Mouse (Mus musculus): ENCODE measurements at regions not wholly inside any gene's neighbourhood (a gene's known extent, or its start where the extent isn't known, plus 50 kb on each side); places are given as distances from the start of the nearest gene placed in this dataset.
"Not testable (repeated sequence)": the region's sequence is repeated elsewhere in the genome, so short reads cannot be mapped to it uniquely, and the experiment has no call there.

GRCm38 (mm10) chr2:17946047-17946446 lies 50.7 kb downstream of the H2al2a start:
- no peak for DNase-seq

DNA sequence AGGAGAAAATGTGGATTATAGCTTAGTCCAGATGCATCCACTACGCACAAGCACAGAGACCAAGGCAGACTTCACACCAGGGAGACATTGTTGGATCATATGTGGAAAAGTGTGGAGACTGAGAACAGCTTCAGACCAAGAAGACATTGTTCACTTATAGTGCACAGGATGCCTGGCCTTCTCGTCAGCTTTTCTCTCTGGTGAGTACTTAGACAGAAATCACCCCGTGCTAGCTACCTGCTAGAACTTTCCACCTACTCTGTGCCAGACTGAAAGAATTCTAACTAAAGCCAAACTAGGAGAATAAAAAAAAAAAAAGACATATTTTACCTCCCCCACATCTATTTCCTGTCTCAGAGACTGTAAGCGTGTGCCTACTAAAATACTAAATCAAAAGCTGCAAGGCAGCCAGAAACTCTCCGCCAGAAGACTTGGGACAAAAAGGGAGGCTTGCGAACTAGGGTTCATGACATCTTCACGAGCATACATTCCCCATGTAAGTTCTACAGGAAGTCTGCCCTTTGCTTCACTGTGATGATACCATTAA lies 51.3 kb downstream of the H2al2a start:
- DNase-seq = no peak

DNA sequence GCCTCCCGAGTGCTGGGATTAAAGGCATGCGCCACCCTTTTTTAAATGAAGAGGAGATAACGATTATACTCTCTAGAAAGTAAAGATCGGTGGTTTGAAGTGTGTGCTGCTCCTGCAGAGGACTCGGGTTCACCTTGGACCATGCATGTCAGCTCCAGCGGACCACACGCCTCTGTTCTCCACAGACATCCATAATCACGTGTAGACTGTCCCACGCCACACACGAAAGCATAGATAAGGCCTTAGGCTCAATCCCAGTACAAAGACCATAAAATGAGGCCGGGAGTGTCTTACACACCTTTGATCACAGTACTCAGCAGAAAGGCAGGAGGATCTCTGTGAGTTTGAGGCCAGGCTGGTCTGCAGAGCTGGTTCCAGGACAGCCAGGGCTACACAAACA lies 53.3 kb downstream of the H2al2a start:
- DNase-seq = no peak

- peak; percentile 14 for DNase-seq
These were observed 54.0 kb downstream of the H2al2a start for GRCm38 (mm10) chr2:17942528-17943387.

GRCm38 (mm10) chr2:17941921-17942320 lies 54.8 kb downstream of the H2al2a start:
- no peak for DNase-seq

- DNase-seq = not testable (repeated sequence)
These were observed 56.6 kb downstream of the H2al2a start for GRCm38 (mm10) chr2:17939857-17940848.

DNA sequence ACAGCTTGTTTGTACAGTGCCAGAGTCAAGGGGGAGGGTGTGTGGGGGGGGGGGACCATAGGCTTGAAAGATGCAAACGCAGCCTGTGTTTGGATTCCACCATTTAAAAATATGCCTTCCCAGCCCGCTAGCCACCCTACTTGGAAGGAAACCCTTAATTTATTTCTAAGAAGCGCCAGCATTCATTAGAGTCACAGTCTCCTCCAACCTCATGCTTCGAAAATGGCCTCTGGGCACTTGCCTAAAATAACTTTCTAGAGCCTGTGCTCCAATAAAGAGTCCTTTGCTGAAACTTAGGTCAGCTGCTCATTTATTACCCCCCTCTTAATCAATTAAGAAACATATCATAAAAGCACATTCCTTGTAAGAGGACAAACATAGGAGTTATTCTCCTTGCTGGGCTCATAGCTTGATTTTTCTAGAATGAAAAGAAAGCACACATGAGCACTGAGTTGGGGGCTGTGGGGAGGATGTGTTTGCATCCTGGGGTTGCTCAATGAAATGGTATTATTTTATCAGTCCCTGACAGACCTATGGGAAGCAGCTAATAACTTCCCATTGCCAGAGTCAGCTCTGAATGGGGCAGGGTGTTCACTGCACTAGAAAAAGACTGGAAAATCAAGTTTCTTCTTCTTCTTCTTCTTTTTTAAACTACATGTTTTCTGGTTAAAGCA lies 57.4 kb downstream of the H2al2a start:
- no peak for DNase-seq

GRCm38 (mm10) chr2:17936527-17937139 lies 60.1 kb downstream of the H2al2a start:
- DNase-seq = no peak

- no peak for DNase-seq
These were observed 60.8 kb downstream of the H2al2a start for GRCm38 (mm10) chr2:17935916-17936315.

DNA sequence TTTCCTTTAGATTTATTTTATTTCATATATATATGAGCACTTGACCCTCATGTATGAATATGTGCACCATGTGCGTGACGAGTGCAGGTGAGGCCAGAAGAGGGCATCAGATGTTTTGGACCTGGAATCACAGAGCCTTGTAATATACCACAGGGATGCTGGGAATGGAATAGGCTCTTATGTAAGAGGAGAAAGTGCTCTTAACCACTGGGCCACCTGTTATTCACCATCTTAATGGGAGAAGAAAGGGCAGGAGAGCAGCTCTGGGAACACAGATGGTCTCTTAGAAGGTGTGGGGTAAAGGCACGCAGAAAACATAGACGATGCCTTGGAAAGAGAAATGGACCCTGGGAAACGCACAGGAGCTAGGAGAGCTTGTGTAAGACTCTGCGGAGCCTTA lies 61.3 kb downstream of the H2al2a start:
- no peak for DNase-seq

DNA sequence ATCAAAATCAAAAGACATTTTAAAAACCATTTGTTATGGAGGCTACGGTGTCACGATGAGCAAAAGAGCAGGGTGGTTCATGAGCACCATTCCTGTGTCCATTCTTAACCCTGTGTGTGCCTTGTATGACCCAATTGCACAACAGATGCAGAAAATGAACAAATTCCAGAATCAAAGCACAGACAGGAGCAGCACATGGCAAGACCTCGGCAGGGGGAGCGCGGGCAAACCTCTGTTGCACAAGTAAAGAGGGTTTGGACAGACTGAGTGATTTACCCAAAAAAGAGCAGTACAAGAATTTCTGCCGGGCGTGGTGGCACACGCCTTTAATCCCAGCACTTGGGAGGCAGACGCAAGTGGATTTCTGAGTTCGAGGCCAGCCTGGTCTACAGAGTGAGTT lies 62.1 kb downstream of the H2al2a start:
- no peak for DNase-seq

GRCm38 (mm10) chr2:17932932-17933790 lies 63.6 kb downstream of the H2al2a start:
- DNase-seq = no peak

DNA sequence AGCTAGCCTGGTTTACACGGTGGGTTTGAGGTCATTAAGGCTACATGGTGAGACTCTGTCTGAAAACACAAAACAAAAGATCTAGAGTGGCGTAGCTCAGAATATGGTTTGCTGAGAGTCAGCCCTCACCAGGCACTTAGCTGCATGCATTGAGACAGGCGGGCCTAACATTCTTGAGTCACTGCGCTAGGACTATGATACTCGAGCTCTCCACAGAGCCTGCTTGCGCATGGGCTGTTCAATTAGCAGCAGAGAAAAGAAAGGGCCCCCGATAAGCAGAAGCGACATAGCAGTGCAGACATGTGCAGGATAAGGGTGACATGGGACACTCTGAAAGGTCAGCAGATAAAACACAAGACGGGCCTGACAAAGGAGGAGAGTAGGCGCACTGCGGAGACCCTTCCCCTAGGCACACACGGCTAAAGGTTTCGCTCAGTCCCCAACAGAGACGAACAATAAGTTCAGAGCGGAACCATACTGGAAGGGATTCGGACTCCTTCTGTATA lies 64.3 kb downstream of the H2al2a start:
- DNase-seq = no peak

DNA sequence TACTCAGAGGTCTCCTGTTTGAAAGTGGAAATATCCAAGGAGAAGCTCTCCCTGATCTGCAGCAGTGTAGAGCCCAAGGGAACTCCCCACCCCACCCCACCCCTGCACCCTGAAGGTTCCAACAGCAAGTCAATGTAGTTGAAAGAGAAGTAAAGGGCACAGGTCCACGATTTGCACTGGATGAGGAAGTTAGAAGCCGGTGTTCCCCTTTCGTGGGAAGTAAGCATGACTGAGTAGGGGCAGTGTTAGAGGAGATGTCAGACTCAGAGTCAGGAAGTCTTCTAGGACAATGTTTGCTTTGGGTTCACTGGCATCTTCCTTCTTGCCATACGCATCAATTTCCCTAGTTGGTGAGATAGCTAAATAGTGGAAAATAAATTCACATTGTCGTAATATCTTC lies 64.9 kb downstream of the H2al2a start:
- DNase-seq = no peak

DNA sequence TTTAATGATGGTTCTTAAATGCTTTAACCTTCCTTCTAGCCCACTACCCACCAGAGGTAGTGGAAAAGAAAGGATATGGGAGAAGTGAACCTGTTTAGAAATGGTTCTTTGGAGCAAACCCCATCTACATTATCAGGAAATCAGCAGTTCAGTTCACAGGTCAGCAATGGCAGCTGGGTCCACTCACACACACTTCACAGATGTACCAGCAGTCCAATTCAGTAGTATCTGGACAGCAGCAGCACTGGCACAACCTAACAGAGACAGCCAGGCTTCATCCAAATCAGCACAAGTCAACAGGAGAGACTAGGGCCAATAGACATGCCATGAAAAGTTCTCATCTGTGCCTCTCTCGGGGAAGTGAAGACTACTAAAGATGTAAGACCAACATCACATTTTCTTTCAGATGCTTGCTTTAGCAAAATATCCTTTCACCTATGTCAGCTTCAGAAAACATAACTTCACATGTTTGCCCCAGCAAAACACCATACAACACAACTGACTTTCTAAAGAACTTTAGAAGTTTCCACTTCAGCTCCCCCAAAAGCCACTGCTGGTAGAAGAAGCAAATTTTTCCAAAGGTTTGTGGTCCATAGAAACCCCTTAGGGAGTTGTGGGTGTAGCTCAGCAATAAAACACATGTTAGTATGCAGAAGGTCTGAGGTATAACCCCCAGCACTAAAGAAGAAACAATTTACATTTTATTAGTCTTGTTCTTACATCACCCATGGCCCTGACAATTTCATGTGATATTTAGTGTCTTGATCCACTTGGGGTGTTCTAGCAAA lies 77.7 kb downstream of the H2al2a start:
- DNase-seq = no peak

- DNase-seq = no peak
These were observed 79.4 kb downstream of the H2al2a start for GRCm38 (mm10) chr2:17917238-17917946.

GRCm38 (mm10) chr2:17902616-17903015 lies 94.1 kb downstream of the H2al2a start:
- DNase-seq = no peak

DNA sequence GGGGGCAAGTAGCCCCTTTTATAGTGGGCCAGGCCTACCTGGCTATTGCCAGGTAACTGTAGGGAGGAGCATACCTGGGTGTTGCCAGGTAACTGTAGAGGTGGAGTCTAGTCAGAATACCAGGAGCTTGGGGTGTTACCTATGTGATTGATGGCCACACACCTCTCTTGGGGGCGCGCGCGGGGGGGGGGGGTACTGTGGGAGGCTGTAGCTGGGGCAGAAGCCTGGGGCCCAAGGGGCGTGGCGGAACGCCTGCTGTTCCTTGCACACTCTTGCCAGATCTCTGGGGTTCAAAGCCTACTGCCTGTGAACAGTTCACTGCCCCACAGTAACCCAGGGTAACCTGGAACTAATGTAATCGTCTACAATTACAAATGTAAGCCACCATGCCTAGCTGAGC lies 96.6 kb downstream of the H2al2a start:
- DNase-seq = no peak

DNA sequence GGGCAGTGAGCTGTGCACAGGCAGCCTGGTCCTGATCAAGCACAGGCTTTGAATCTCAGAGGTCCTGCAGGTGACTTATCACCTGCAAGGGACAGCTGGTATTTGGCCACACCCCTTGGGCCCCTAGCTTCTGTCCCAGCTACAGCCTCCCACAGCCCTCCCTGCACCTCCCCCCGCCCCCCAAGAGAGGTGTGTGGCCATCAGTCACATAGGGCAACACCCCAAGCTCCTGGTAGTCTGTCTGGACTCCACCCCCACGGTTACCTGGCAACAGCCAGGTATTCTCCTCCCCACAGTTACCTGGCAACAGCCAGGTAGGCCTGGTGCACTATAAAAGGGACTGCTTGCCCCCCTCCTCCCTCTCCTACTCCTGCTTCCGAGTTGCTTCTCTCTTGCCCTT lies 98.0 kb downstream of the H2al2a start:
- no peak for DNase-seq

Data from adrenal gland, postnatal 10 days (tissue).